Mouse (Mus musculus) brain, embryonic 18.5 days (tissue): ENCODE data around the gene Esp22.
"Not testable (repeated sequence)": the region's sequence is repeated elsewhere in the genome, so short reads cannot be mapped to it uniquely, and the experiment has no call there.

ENCODE experiments used
- DNase-seq: peaks from one replicate; pipeline ENCODE4 v3.0.0-alpha.2; 2012; ENCODE audit warnings: low read depth, low spot score

Esp22 gene

GRCm38 (mm10) chr17:39095034-39095433, at the start of gene Esp22:
Gene Esp22, plus strand, starts transcription at chr17:39095334.
- DNase-seq: no peak

- no peak for DNase-seq
Observed at GRCm38 (mm10) chr17:39063641-39064040, 31.5 kb upstream of the Esp22 start.

DNA sequence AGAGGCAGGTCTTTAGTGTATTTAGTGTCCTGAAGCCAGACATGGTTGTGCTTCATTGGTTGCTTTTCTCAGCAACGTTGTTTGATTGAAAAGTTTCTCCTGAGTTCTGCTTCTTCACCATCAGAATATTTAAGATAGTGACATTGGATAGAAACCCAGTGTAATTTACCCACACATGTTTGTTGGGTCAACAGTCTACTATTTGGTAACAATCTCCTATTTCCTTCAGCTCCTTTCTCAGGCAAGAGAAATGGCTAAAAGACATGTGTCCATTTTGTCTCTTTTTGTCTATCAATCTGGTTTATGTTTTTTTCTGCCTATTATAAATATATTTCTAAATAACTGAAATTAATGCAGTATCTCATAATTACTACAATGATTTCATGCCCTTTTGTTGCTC, 18.2 kb upstream of the Esp22 start, which contains the start of gene Esp23:
Esp23 (minus strand) TSS at position 101 of the 400 bp plus-strand sequence.
- DNase-seq: no peak

- not testable (repeated sequence) for DNase-seq
Observed at GRCm38 (mm10) chr17:39107126-39107525, 12.0 kb downstream of the Esp22 start.

- not testable (repeated sequence) for DNase-seq
Observed at GRCm38 (mm10) chr17:39129156-39129555, 34.0 kb downstream of the Esp22 start.
